Mouse (Mus musculus): ENCODE measurements at regions not wholly inside any gene's neighbourhood (a gene's known extent, or its start where the extent isn't known, plus 50 kb on each side); places are given as distances from the start of the nearest gene placed in this dataset.

DNA sequence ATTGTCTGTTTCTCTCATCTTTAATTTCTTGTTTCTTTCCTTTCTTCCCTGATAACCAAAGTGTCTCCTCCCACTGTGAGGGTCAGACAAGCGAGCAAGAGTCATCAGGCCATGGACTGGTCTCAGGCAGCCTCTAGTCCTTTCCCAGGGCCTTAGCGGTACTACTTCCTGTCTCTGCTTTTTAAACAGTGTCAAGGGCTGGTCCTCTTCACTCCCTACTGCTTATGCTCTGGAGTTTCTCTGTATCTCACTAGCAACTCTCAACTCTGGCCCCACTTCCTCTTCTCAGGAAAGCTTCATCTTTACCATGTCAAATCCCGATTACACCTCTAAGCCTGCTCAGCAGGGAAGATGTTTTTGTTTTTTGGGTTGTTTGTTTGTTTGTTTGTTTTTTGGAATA lies 124.1 kb downstream of the Pten start:
- no peak for DNase-seq

GRCm38 (mm10) chr19:32884279-32884678 lies 127.0 kb downstream of the Pten start:
- no peak for DNase-seq

DNA sequence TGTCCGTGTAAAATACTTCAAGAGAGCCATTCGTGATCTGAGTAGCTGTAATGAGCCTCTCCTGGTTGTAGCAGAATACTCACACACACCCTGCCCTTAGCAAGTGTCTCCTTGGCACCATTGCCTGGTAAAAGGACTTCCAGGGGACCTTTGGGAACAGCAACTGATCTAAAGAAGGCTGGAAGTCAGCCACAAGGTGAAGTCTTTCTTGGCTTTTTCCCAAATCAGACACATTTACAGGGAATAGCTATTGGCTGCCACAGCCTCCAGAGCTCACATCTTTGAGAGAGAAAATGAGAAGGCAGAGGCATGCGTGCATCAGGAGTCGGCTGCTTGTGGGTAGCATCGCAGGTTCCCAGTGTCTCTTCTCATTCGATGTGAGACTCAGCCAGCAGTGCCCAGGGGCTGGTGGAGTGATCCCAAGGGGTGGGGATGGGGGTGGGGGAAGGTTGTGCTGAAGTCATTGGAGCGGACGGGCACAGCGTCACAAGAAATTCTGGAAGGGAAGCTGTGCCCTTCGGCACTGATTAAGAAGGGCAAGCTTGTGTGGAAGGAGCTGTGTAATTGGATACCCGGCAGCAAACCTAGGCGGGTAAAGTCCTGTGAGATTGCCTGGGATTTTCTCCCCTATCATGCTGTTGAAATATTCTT lies 128.3 kb downstream of the Pten start:
- no peak for DNase-seq

DNA sequence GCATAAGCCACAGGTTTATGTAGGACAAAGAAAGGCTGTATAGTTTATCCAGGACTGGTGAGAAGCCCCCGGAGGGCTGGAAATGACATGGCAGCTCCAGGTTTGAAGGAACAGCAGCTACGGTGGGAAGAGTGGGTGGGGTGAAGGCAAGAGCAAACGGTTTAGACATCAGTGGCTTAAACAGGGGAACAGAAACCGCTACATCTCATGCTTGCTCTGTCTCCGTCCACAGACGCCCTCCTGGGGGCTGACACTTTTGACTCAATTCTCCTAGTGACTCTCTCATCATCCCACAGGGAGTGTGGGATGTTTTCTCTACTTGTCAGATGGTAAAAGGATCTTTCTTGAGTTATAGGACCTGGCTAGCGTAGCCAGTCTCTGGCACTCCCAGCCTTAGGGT lies 129.9 kb downstream of the Pten start:
- DNase-seq = no peak

DNA sequence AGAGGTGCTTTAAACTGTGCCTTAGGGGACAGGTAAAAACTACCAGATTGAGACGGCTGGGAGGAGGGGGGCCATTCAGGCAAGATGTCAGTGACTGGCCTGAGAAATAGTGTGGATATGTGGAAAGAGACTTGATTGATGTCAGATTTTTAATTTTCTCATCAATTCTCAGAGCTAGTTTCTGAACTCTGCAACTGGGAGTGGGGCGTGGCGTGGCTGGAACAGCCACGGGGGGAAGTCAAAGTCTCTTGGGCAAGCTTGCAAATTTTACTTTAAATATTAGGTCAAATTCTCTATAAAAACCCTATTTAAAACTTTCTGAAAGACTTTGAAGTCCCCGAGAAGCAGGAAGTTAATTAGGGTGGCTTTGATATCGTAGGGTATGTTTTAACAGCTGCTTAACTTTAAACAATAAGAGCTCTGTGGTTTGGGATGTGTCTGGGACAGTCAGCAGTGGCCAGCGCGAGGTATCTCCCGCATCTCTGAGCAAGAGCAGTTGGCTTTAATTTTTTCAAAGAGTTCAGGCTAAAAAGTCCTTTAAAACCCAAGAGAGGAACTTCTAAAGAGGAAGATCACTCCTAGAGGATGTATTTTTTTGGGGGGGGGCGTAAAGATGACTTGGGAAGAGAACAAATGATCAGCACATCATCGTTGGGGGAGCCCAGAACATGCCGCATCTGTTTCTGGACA lies 131.5 kb downstream of the Pten start:
- DNase-seq = no peak

- DNase-seq = no peak
Measured at GRCm38 (mm10) chr19:32890801-32891200, 133.5 kb downstream of the Pten start.

GRCm38 (mm10) chr19:32892469-32892868 lies 135.2 kb downstream of the Pten start:
- no peak for DNase-seq

DNA sequence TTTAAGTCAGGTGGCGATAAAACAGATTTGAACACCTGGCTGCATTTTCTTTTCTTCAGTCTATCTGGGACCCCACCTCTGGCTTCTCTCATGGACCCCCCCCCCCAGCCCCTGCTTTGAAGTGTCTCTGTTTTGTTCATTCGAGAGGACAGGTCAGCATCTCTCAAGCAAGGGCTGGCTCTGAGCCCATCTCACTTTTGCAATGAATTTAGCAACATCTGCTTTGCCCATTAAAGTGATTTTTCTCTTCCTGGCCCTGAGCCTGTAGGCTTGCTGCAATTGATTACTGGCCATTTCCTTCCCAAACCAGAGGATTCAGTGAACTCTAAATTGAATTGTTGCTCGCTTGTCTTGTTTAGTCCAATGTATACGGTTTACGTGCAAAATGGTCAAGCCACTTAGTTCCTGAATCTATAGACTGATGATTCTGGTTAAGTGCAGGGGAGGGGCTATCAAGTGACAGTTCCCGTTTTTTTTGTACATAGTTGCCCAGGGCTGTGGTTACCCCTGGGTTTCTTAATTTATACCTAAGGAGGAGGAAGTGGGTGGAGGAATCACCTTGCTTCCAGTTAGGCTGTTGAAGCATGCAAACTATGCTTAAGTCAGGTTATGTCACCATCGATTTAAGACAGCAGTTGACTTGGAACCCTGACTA lies 146.3 kb downstream of the Pten start:
- no peak for DNase-seq

GRCm38 (mm10) chr19:32904517-32904916 lies 147.2 kb downstream of the Pten start:
- no peak for DNase-seq

GRCm38 (mm10) chr19:32905901-32906431 lies 148.7 kb downstream of the Pten start:
- no peak for DNase-seq

DNA sequence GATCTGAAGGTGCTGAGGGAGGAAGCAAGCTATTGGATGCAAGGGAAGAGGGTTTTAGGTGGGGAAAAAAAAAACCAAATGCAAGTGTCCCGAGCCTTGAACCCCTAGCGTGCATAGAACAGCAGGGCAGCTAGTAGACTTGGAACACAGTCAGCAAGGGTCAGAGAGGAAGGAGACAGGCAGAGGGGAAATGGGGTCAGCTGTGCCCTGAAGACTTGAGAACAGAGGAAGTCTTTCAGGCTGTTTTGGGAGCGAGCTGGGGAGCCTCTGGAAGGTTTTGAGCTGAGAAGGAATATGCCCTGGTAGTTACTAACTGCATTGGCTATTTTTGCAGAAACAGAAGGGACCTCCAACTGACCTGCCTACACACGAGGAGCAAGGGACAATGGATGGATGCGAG lies 149.5 kb downstream of the Pten start:
- no peak for DNase-seq

- peak; percentile 25 to 34 for DNase-seq
Measured at GRCm38 (mm10) chr19:32910050-32910462, 152.8 kb downstream of the Pten start.

- peak; percentile 40 to 44 for DNase-seq
Measured at GRCm38 (mm10) chr19:32912323-32912722, 155.0 kb downstream of the Pten start.

DNA sequence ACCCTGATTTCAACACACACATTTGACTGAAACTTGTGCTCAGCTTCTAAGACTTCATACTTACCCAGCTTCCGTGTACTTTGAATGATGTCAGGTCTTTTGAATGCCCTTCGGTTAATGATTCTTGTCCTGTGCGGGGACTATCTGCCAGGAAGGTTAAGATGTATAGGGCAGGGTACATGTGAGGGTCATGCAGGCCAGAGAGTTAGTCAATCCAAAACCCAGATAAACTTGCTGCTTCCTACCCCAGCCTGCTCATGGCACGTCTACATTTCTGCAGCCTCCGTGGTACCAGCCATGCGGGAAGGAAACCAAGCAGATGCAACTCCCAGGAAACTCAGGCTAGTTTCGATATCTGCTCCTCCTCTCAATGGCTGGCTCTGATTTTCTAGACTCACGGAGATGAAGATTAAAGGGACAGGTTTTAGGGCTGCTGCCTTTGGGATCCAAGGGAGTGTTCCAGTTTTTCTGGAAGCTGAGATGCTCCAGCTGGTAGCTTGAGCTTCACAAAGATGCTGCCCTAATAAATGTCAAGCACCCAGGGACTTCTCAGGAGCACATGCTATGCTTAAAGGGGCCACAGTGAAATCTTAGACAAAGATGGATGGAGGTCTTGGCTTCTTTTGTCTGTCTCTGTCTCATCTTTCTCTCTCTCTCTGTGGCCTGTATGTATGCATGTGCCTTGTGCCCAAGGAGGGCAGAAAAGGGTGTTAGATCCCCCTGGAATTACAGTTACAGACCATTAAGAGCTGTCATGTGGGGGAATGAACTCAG lies 159.4 kb downstream of the Pten start:
- DNase-seq = no peak

GRCm38 (mm10) chr19:32921021-32921420 lies 163.7 kb downstream of the Pten start:
- no peak for DNase-seq

GRCm38 (mm10) chr19:32923911-32924310 lies 166.6 kb downstream of the Pten start:
- DNase-seq = no peak

DNA sequence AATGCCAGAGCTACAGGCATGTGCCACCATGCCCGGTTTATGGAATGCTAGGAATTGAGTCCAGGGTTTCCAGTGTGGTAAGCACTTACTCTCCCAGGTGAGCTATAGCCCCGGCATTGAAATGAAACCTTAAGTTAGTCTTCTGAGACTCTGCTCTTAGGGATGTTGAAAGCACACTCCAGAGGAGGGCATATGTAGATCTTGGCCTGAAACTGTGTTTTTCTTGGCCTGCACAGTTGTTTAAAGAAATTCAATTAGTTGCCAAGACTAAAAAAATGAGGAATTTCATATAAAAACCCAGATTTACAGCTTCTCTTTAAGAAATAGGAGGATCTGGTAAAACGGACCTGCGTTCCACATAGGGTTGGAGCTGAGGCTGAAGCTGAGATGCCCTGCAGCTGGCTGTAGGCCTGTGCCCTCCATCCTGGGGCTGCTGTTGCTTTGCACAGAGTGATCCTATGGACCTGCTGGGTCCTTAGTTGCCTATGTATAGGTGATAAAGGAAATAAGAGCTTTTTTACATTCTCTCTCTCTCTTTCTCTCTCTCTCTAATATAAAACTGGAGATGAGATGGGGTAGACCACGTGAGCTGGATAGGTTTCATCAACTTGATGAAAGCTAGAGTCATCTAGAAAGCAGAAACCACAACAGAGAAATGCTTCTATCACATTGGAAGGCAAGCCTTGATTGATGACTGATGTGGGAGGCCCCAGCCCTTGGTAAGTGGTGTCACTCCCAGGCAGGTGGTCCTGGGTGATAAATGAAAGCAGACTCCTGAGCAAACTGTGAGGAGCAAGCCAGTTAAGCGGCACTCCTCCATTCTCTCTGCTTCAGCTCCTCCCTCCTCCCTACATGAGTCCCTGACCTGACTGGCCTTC lies 168.6 kb downstream of the Pten start:
- no peak for DNase-seq

GRCm38 (mm10) chr19:32926571-32926970 lies 169.3 kb downstream of the Pten start:
- DNase-seq = no peak

DNA sequence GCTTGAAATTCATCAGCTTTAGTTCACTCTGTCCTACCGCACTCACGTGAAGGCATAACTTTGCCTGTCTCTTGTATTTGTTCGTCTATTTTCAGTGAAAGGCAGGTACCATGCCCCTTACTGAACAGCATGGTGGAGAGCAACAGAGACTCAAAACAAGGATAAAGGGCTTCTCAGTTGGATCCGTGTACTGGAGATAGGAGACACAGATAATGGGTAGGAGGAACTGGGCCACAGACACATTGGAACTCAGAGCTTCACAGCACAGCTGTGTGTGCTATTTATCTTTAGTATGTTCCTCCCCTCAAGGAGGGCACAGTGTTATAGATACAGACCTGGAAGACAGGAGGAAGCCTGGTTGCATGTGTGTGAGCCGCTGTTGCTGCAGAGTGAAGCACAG lies 176.4 kb downstream of the Pten start:
- no peak for DNase-seq

- DNase-seq = no peak
Measured at GRCm38 (mm10) chr19:32935638-32936037, 178.3 kb downstream of the Pten start.

- no peak for DNase-seq
Measured at GRCm38 (mm10) chr19:32937591-32937990, 180.3 kb downstream of the Pten start.

GRCm38 (mm10) chr19:32939692-32940091 lies 182.4 kb downstream of the Pten start:
- no peak for DNase-seq
